Mouse (Mus musculus) forebrain, embryonic 16.5 days (tissue): ENCODE data around the gene Olfr374. TPM values are rescaled to one million over a fixed set of nuclear protein-coding genes. Genes with fewer than 3 reads are reported as not detected.

Experiments used
- ATAC-seq: fragments of 200-750 bp; cut with Nextera tagmentation; 2 replicates; pipeline ENCODE4 v1.8.0; 2017; ENCODE audit warnings: mild to moderate bottlenecking, moderate library complexity
- H3K27ac ChIP-seq: fragments of 300-500 bp; sonication (generic); 2 replicates; pipeline ENCODE4 v1.5.1; 2014; ENCODE audit warnings: low read length, control low read depth
- H3K27me3 ChIP-seq: fragments of 300-500 bp; sonication (generic); replicated peaks from 2 replicates; pipeline ENCODE4 v1.6.1; 2014; ENCODE audit warnings: low read length; ENCODE audit not compliant: control insufficient read depth, insufficient read depth
- H3K36me3 ChIP-seq: fragments of 300-500 bp; sonication (generic); 2 replicates; pipeline ENCODE4 v1.6.1; 2014; ENCODE audit not compliant: control insufficient read depth, insufficient read depth
- H3K4me1 ChIP-seq: fragments of 300-500 bp; sonication (generic); replicated peaks from 2 replicates; pipeline ENCODE4 v1.6.1; 2014; ENCODE audit warnings: low read length; ENCODE audit not compliant: control insufficient read depth, insufficient read depth
- H3K4me2 ChIP-seq: fragments of 300-500 bp; sonication (generic); 2 replicates; pipeline ENCODE4 v1.6.1; 2014; ENCODE audit warnings: mild to moderate bottlenecking, low read length, control low read depth
- H3K4me3 ChIP-seq: fragments of 300-500 bp; sonication (generic); replicated peaks from 2 replicates; pipeline ENCODE4 v1.5.1; 2014; ENCODE audit warnings: mild to moderate bottlenecking, low read length, control low read depth
- H3K9ac ChIP-seq: fragments of 300-500 bp; sonication (generic); replicated peaks from 2 replicates; pipeline ENCODE4 v1.6.1; 2014; ENCODE audit warnings: low read depth, low read length, control low read depth
- H3K9me3 ChIP-seq: fragments of 300-500 bp; sonication (generic); 2 replicates; pipeline ENCODE4 v1.6.1; 2016; ENCODE audit warnings: low read length; ENCODE audit not compliant: control insufficient read depth
- WGBS: fragments of 180-500 bp; shearing (Covaris S2); extraction: QIAGEN DNeasy Blood & Tissue Kit; methylation state at CpG from one replicate; pipeline ENCODE4 v1.1.7; 2014; 5-methylcytosine and 5-hydroxymethylcytosine counted together
- polyA plus RNA-seq: library from polyadenylated mRNA; unstranded; fragments of >200 nt; fragmentation: Nextera tagmentation; extraction: Ambion mirVana; gene quantifications from 2 replicates; pipeline ENCODE4 v1.2.1, GENCODE M21; 2015

Olfr374 gene
- polyA plus RNA-seq, 1 experiment from 2014 or later: not detected

DNA sequence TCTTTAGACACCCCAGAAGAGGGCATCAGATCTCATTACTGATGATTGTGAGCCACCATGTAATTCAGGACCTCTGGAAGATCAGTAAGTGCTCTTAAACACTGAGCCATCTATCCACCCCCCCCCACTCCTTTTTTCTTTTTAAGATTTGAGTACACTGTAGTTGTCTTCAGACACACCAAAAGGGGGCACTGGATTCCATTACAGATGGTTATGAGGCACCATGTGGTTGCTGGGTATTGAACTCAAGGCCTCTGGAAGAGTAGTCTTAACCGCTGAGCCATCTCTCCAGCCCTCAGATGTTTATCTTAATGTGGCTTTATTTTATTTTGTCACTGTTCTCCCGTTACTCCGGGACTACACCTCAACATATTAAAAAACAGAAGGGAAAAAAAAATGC is 53.2 kb downstream of the Olfr374 start:
- ATAC-seq: no peak

DNA sequence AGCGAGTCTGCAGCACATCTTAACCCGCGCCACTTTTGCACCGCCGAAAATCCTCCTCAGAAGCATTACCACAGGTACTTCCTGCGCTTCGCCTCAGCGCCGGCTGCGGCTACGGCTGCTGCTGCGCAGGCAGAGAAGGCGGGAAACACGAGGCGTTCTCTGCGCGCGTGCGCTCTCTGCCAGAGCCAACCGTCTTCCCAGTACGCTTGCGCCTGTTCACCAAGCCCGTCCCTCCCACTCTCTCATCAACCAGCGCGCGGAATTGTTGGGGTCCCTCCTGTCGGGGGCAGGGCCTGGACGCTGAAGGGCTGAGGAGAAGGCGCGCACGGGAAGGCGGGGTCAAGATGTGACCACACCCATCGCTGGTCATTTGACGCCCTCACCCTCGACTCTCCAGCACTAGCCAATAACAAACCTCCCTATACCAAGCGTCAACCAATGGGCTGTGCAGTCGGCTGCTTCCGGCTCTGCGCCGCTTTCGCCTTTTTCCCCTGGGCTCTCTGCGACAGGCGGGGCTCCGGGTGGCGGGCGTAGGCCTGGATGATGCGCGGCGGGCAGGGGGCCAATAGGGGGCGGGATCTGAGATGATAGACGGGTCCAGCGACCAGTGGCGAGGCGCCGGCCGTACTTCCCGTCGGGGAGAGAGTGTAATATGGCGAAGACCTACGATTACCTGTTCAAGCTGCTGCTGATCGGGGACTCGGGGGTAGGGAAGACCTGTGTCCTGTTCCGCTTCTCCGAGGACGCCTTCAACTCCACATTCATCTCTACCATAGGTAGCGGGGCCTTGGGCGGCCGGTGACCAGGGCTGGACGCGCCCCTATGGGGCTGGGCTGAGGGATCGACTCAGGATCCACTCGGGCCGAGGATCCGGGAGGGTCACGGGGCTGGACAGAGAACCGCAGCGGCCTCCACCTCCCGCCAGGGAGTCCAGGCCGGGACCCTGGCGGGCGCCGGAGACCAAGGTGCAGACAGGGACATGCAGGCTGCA is 54.2 kb downstream of the Olfr374 start, which contains the start of gene Rab8a:
Rab8a (plus strand) TSS at position 494 of the 991 bp plus-strand sequence.
- peak; percentile 98 for ATAC-seq
- H3K4me3 ChIP-seq: peak within 1 kb of the TSS; percentile 74
- under 1% methylated on average over 81 of the region's 82 CpGs for WGBS
- peak within 1 kb of the TSS; percentile 78 for H3K27ac ChIP-seq
- no peaks in the 10 kb centered on the region for H3K27me3 ChIP-seq
- H3K36me3 ChIP-seq: no peaks in the 10 kb centered on the region
- no peaks in the 10 kb centered on the region for H3K9me3 ChIP-seq
- peak within 1 kb of the TSS; percentile 80 for H3K4me2 ChIP-seq
- peak within 1 kb of the TSS; percentile 84 for H3K9ac ChIP-seq
- peaks cover 17% of the 10 kb centered on the region for H3K4me1 ChIP-seq

More for the DNA sequence above, 53.2 kb downstream of the Olfr374 start:
- Histone ChIP-seq H3K4me3 (peak overlapping the region; percentile 49), H3K36me3 (no peaks in the 10 kb centered on the region), H3K4me2 (peak overlapping the region; percentile 68), H3K27me3 (no peaks in the 10 kb centered on the region), H3K4me1 (peaks cover 17% of the 10 kb centered on the region), H3K27ac (no peak overlapping the region), H3K9ac (no peak overlapping the region; the same call in 1 of the 2 replicates), H3K9me3 (no peaks in the 10 kb centered on the region)
- WGBS: 69% methylated on average over 3 of the region's 3 CpGs

DNA sequence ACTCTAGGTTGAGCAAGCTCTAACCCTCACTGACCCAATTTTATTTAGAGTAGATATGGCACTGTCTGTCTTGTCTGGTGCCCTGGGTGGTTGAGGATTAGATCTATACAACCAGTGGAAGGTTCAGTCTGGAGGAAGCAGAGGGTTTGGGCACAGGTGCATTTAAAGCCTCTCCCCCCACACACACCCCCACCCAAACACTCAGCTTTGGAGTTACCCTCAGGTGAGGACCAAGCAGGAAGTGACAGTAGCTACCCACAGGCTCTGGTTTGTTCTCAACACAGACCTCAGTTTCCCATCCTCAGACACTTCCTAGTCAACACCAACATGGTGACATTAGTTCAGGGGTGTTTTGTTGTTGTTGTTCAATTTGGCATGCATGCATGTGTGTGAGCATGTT is 56.0 kb downstream of the Olfr374 start:
- Histone ChIP-seq H3K27ac (no peak overlapping the region), H3K9me3 (no peaks in the 10 kb centered on the region), H3K4me3 (no peak overlapping the region), H3K4me1 (peaks cover 17% of the 10 kb centered on the region), H3K4me2 (no peak overlapping the region), H3K27me3 (no peaks in the 10 kb centered on the region), H3K9ac (no peak overlapping the region), H3K36me3 (no peaks in the 10 kb centered on the region; the same call in 1 of the 2 replicates)
- ATAC-seq: no peak

Other genes with a start within 250 kb of the Olfr374 start
- 8.7 and 8.9 TPM in 2 replicates for gene Zfp709, start 225.0 kb upstream of the Olfr374 start, polyA plus RNA-seq
- 21.2 and 22.9 TPM in 2 replicates for gene Zfp882, start 198.4 kb upstream of the Olfr374 start, polyA plus RNA-seq
- gene Zfp617, start 198.4 kb upstream of the Olfr374 start, polyA plus RNA-seq: 31.8 and 33.5 TPM in 2 replicates
- gene Zfp961, start 156.0 kb upstream of the Olfr374 start, polyA plus RNA-seq: 22.6 and 23.9 TPM in 2 replicates
- 0.34 and 0.79 TPM in 2 replicates for gene Cyp4f18, start 97.4 kb upstream of the Olfr374 start, polyA plus RNA-seq
- gene Olfr372, start 65.8 kb upstream of the Olfr374 start, polyA plus RNA-seq: not detected in 2 replicates
- not detected in 2 replicates for gene Olfr373, start 23.9 kb upstream of the Olfr374 start, polyA plus RNA-seq
- 214 and 253 TPM in 2 replicates for gene Tpm4, start 27.9 kb downstream of the Olfr374 start, polyA plus RNA-seq
- gene Rab8a, start 54.2 kb downstream of the Olfr374 start, polyA plus RNA-seq: 105 and 121 TPM in 2 replicates
- gene Hsh2d, start 82.6 kb downstream of the Olfr374 start, polyA plus RNA-seq: not detected in 2 replicates
- not detected in 2 replicates for gene Cib3, start 105.8 kb downstream of the Olfr374 start, polyA plus RNA-seq
- gene Gm11034, start 106.6 kb downstream of the Olfr374 start, polyA plus RNA-seq: not detected in 2 replicates
- 124 and 129 TPM in 2 replicates for gene Fam32a, start 112.7 kb downstream of the Olfr374 start, polyA plus RNA-seq
- 252 and 284 TPM in 2 replicates for gene Ap1m1, start 133.0 kb downstream of the Olfr374 start, polyA plus RNA-seq
- gene Gm10282, start 198.2 kb downstream of the Olfr374 start, polyA plus RNA-seq: 16.5 and 25.7 TPM in 2 replicates
- gene Klf2, start 212.0 kb downstream of the Olfr374 start, polyA plus RNA-seq: 3.2 and 3.8 TPM in 2 replicates